Mouse (Mus musculus) embryonic facial prominence, embryonic 11.5 days (tissue): ENCODE data around the gene Wiz. TPM values are rescaled to one million over a fixed set of nuclear protein-coding genes. Genes with fewer than 3 reads are reported as not detected.

Experiments
- ATAC-seq: fragments of 200-750 bp; cut with Nextera tagmentation; replicated peaks from 2 replicates; pipeline ENCODE4 v1.8.0; 2017; ENCODE audit warnings: low read depth; ENCODE audit not compliant: insufficient number of reproducible peaks, low FRiP score, low TSS enrichment
- DNase-seq: peaks from one replicate; pipeline ENCODE4 v3.0.0-alpha.2; 2015; ENCODE audit warnings: low spot score
- H3K27ac ChIP-seq: fragments of 300-500 bp; sonication (generic); replicated peaks from 2 replicates; pipeline ENCODE4 v1.5.1; 2014; ENCODE audit warnings: mild to moderate bottlenecking, low read depth, low read length, control low read depth
- H3K27me3 ChIP-seq: fragments of 300-500 bp; sonication (generic); 2 replicates; pipeline ENCODE4 v1.6.1; 2014; ENCODE audit warnings: mild to moderate bottlenecking, low read length, moderate library complexity, mixed read lengths; ENCODE audit not compliant: control insufficient read depth, insufficient read depth
- H3K36me3 ChIP-seq: fragments of 300-500 bp; sonication (generic); replicated peaks from 2 replicates; pipeline ENCODE4 v1.6.1; 2014; ENCODE audit warnings: low read depth, mild to moderate bottlenecking, low read length, moderate library complexity, mixed read lengths; ENCODE audit not compliant: control insufficient read depth, insufficient read depth
- H3K4me1 ChIP-seq: fragments of 300-500 bp; sonication (generic); 2 replicates; pipeline ENCODE4 v1.6.1; 2014; ENCODE audit warnings: low read length, mixed read lengths; ENCODE audit not compliant: control insufficient read depth, insufficient read depth
- H3K4me2 ChIP-seq: fragments of 300-500 bp; sonication (generic); 2 replicates; pipeline ENCODE4 v1.6.1; 2014; ENCODE audit warnings: low read depth, mild to moderate bottlenecking, control low read depth, low read length, moderate library complexity
- H3K4me3 ChIP-seq: fragments of 300-500 bp; sonication (generic); 2 replicates; pipeline ENCODE4 v1.5.1; 2014; ENCODE audit warnings: low read depth, low read length, control low read depth
- H3K9ac ChIP-seq: fragments of 300-500 bp; sonication (generic); replicated peaks from 2 replicates; pipeline ENCODE4 v1.6.1; 2014; ENCODE audit warnings: mild to moderate bottlenecking, control low read depth, low read length
- H3K9me3 ChIP-seq: fragments of 300-500 bp; sonication (generic); replicated peaks from 2 replicates; pipeline ENCODE4 v1.6.1; 2016; ENCODE audit warnings: mild to moderate bottlenecking, low read length, inconsistent platforms, mixed read lengths; ENCODE audit not compliant: control insufficient read depth
- WGBS: fragments of 180-500 bp; shearing (Covaris S2); extraction: QIAGEN DNeasy Blood & Tissue Kit; methylation state at CpG from one replicate; pipeline ENCODE4 v1.1.7; 2014; 5-methylcytosine and 5-hydroxymethylcytosine counted together
- polyA plus RNA-seq: library from polyadenylated mRNA; unstranded; fragments of >200 nt; fragmentation: Nextera tagmentation; extraction: Ambion mirVana; gene quantifications from 2 replicates; pipeline ENCODE4 v1.2.1, GENCODE M21; 2014

The Wiz gene
- polyA plus RNA-seq = 27.5 and 31.9 TPM in 2 replicates

GRCm38 (mm10) chr17:32389101-32389659, at the start of gene Wiz:
Gene Wiz (minus strand): TSS chr17:32389439.
- ATAC-seq = peak; percentile 82
- Histone ChIP-seq H3K9me3 (no peaks in the 10 kb centered on the region), H3K27me3 (peaks cover 26% of the 10 kb centered on the region), H3K9ac (peak within 1 kb of the TSS; percentile 79), H3K4me2 (peak within 1 kb of the TSS; percentile 97), H3K36me3 (no peaks in the 10 kb centered on the region), H3K4me3 (peak within 1 kb of the TSS; percentile 73), H3K4me1 (no peaks in the 10 kb centered on the region), H3K27ac (peak within 1 kb of the TSS; percentile 59)
- WGBS = 1% methylated on average over 20 of the region's 44 CpGs
- peak; percentile 94 for DNase-seq

GRCm38 (mm10) chr17:32437106-32437505, 47.9 kb upstream of the Wiz start:
- WGBS = 90% methylated on average over 4 of the region's 4 CpGs
- H3K27ac ChIP-seq = no peak overlapping the region
- no peak overlapping the region for H3K9ac ChIP-seq
- H3K4me3 ChIP-seq = no peak overlapping the region
- no peaks in the 10 kb centered on the region for H3K4me1 ChIP-seq
- no peaks in the 10 kb centered on the region for H3K36me3 ChIP-seq
- H3K9me3 ChIP-seq = no peaks in the 10 kb centered on the region
- ATAC-seq (no peak), DNase-seq (no peak)
- no peak overlapping the region for H3K4me2 ChIP-seq
- H3K27me3 ChIP-seq = no peaks in the 10 kb centered on the region

- Histone ChIP-seq H3K9ac (no peak overlapping the region), H3K27me3 (no peaks in the 10 kb centered on the region), H3K9me3 (no peaks in the 10 kb centered on the region), H3K27ac (no peak overlapping the region), H3K4me1 (no peaks in the 10 kb centered on the region), H3K4me2 (no peak overlapping the region), H3K4me3 (no peak overlapping the region), H3K36me3 (no peaks in the 10 kb centered on the region)
- DNase-seq = no peak
- 75% methylated on average over 5 of the region's 5 CpGs for WGBS
- no peak for ATAC-seq
Observed at GRCm38 (mm10) chr17:32435151-32435550, 45.9 kb upstream of the Wiz start.

- WGBS = 70% methylated on average over 4 of the region's 4 CpGs
- Histone ChIP-seq H3K4me1 (no peaks in the 10 kb centered on the region), H3K36me3 (no peaks in the 10 kb centered on the region), H3K9ac (no peak overlapping the region), H3K4me3 (no peak overlapping the region), H3K27me3 (no peaks in the 10 kb centered on the region), H3K9me3 (no peaks in the 10 kb centered on the region), H3K4me2 (no peak overlapping the region), H3K27ac (no peak overlapping the region)
- ATAC-seq (no peak), DNase-seq (no peak)
Observed at GRCm38 (mm10) chr17:32434324-32434723, 45.1 kb upstream of the Wiz start.

GRCm38 (mm10) chr17:32431972-32432371, 42.7 kb upstream of the Wiz start:
- no peak for ATAC-seq
- WGBS = 61% methylated on average over 3 of the region's 3 CpGs

GRCm38 (mm10) chr17:32426610-32427009, 37.4 kb upstream of the Wiz start:
- no peak for DNase-seq
- Histone ChIP-seq H3K9me3 (no peaks in the 10 kb centered on the region), H3K36me3 (no peaks in the 10 kb centered on the region), H3K9ac (no peak overlapping the region), H3K4me3 (no peak overlapping the region), H3K4me1 (no peaks in the 10 kb centered on the region), H3K27ac (no peak overlapping the region), H3K27me3 (no peaks in the 10 kb centered on the region), H3K4me2 (no peak overlapping the region)
- no peak for ATAC-seq

More at GRCm38 (mm10) chr17:32431972-32432371, 42.7 kb upstream of the Wiz start:
- Histone ChIP-seq H3K36me3 (no peaks in the 10 kb centered on the region), H3K27ac (no peak overlapping the region), H3K4me2 (no peak overlapping the region), H3K4me3 (no peak overlapping the region), H3K9me3 (no peaks in the 10 kb centered on the region), H3K9ac (no peak overlapping the region), H3K27me3 (no peaks in the 10 kb centered on the region), H3K4me1 (no peaks in the 10 kb centered on the region)
- DNase-seq = peak; percentile 48

- H3K27ac ChIP-seq = no peak within 1 kb of the TSS
- no peaks in the 10 kb centered on the region for H3K9me3 ChIP-seq
- WGBS = 91% methylated on average over 2 of the region's 2 CpGs
- H3K4me1 ChIP-seq = no peaks in the 10 kb centered on the region
- no peak within 1 kb of the TSS for H3K9ac ChIP-seq
- ATAC-seq = no peak
- DNase-seq = no peak
- no peak within 1 kb of the TSS for H3K4me2 ChIP-seq
- H3K4me3 ChIP-seq = no peak within 1 kb of the TSS
- H3K27me3 ChIP-seq = no peaks in the 10 kb centered on the region
- no peaks in the 10 kb centered on the region for H3K36me3 ChIP-seq
Observed at GRCm38 (mm10) chr17:32424034-32424433, 34.8 kb upstream of the Wiz start, which contains the start of gene Pglyrp2. Gene Pglyrp2 (minus strand): TSS chr17:32424167.

GRCm38 (mm10) chr17:32420781-32421180, 31.5 kb upstream of the Wiz start:
- Histone ChIP-seq H3K36me3 (no peaks in the 10 kb centered on the region), H3K4me3 (no peak overlapping the region), H3K4me1 (no peaks in the 10 kb centered on the region), H3K27ac (no peak overlapping the region), H3K4me2 (no peak overlapping the region), H3K27me3 (no peaks in the 10 kb centered on the region; the same call in 1 of the 2 replicates), H3K9ac (no peak overlapping the region), H3K9me3 (no peaks in the 10 kb centered on the region)
- ATAC-seq (no peak), DNase-seq (no peak)
- WGBS = 86% methylated on average over 8 of the region's 8 CpGs
